Mouse (Mus musculus) forebrain, embryonic 14.5 days (tissue): Measurements from ENCODE around the gene Zfp106. TPM values are rescaled to one million over a fixed set of nuclear protein-coding genes. Genes with fewer than 3 reads are reported as not detected.

Experiments used
- ATAC-seq: fragments of 200-750 bp; cut with Nextera tagmentation; 2 replicates; pipeline ENCODE4 v1.8.0; 2017; ENCODE audit warnings: mild to moderate bottlenecking, moderate library complexity
- DNase-seq: peaks from one replicate; pipeline ENCODE4 v3.0.0-alpha.2; 2015; ENCODE audit warnings: low spot score
- H3K27ac ChIP-seq: fragments of 300-500 bp; sonication (generic); 2 replicates; pipeline ENCODE4 v1.5.1; 2014; ENCODE audit warnings: low read depth, mild to moderate bottlenecking, control low read depth, low read length, moderate library complexity
- H3K27me3 ChIP-seq: fragments of 300-500 bp; sonication (generic); replicated peaks from 2 replicates; pipeline ENCODE4 v1.6.1; 2014; ENCODE audit warnings: low read length, control low read depth, mixed read lengths; ENCODE audit not compliant: control insufficient read depth, insufficient read depth
- H3K36me3 ChIP-seq: fragments of 300-500 bp; sonication (generic); 2 replicates; pipeline ENCODE4 v1.6.1; 2014; ENCODE audit warnings: low read length, control low read depth; ENCODE audit not compliant: control insufficient read depth, insufficient read depth
- H3K4me1 ChIP-seq: fragments of 300-500 bp; sonication (generic); 2 replicates; pipeline ENCODE4 v1.6.1; 2014; ENCODE audit warnings: antibody characterized with exemption, low read length, control low read depth; ENCODE audit not compliant: control insufficient read depth, insufficient read depth
- H3K4me2 ChIP-seq: fragments of 300-500 bp; sonication (generic); 2 replicates; pipeline ENCODE4 v1.6.1; 2014; ENCODE audit warnings: mild to moderate bottlenecking, control low read depth, low read length
- H3K4me3 ChIP-seq: fragments of 300-500 bp; sonication (generic); 2 replicates; pipeline ENCODE4 v1.5.1; 2014; ENCODE audit warnings: low read depth, low read length, control low read depth
- H3K9ac ChIP-seq: fragments of 300-500 bp; sonication (generic); 2 replicates; pipeline ENCODE4 v1.6.1; 2014; ENCODE audit warnings: mild to moderate bottlenecking, low read length, control low read depth, moderate library complexity
- H3K9me3 ChIP-seq: fragments of 300-500 bp; sonication (generic); replicated peaks from 2 replicates; pipeline ENCODE4 v1.6.1; 2016; ENCODE audit warnings: low read length, control low read depth, mixed read lengths; ENCODE audit not compliant: control insufficient read depth
- WGBS: fragments of 180-500 bp; shearing (Covaris S2); extraction: QIAGEN DNeasy Blood & Tissue Kit; methylation state at CpG from one replicate; pipeline ENCODE4 v1.1.7; 2014; 5-methylcytosine and 5-hydroxymethylcytosine counted together
- polyA plus RNA-seq: library from polyadenylated mRNA; unstranded; fragments of >200 nt; fragmentation: Nextera tagmentation; extraction: Ambion mirVana; gene quantifications from 2 replicates; pipeline ENCODE4 v1.2.1, GENCODE M21; 2014

Gene Zfp106
- polyA plus RNA-seq = 42.1 and 50.2 TPM in 2 replicates

DNA sequence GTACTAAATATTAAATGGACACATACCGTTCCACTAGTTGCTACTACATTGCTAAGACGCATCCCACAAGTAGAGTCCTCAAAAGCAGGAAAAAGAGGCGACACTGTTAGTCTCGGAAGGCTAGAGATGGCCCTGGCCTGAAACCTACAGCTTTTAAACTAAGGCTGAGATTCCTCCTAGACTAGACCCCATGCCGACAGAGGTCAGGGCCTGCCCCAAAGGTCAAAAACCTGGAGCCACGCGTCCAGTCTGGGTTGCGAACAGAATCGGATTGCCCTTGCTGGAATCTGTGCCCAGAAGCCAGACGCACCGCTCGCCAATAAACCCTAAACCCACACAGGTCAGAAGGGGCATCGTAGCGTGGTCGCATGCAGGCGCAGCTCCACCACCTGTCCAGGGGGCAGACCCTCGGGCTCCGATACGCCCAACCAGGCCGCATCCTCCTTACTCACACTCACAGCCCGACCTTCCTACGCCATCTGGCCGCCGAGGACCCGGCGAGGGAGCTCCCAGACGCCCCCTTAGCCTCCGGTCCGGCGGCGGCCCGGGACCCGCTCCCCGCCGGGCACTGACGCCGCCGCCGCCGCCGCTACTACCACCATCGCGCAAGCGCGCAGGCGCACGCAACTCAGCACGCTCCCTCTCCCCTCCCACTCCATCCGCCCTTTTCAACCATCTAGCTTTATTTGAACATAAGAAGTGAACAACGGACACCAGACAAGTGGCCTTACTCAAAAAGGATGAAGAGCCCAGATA lies at the start of gene Zfp106:
Gene Zfp106 (minus strand): TSS at position 609 of the 756 bp plus-strand sequence.
- Histone ChIP-seq H3K4me2 (peak within 1 kb of the TSS; percentile 70), H3K27me3 (no peaks in the 10 kb centered on the region), H3K4me1 (peaks cover 8% of the 10 kb centered on the region; the same call in 1 of the 2 replicates), H3K9me3 (no peaks in the 10 kb centered on the region), H3K27ac (peak within 1 kb of the TSS; percentile 56), H3K36me3 (no peaks in the 10 kb centered on the region), H3K4me3 (peak within 1 kb of the TSS; percentile 88), H3K9ac (peak within 1 kb of the TSS; percentile 93)
- peak; percentile 95 for DNase-seq
- WGBS = under 1% methylated on average over 50 of the region's 50 CpGs
- ATAC-seq = peak; percentile 88

DNA sequence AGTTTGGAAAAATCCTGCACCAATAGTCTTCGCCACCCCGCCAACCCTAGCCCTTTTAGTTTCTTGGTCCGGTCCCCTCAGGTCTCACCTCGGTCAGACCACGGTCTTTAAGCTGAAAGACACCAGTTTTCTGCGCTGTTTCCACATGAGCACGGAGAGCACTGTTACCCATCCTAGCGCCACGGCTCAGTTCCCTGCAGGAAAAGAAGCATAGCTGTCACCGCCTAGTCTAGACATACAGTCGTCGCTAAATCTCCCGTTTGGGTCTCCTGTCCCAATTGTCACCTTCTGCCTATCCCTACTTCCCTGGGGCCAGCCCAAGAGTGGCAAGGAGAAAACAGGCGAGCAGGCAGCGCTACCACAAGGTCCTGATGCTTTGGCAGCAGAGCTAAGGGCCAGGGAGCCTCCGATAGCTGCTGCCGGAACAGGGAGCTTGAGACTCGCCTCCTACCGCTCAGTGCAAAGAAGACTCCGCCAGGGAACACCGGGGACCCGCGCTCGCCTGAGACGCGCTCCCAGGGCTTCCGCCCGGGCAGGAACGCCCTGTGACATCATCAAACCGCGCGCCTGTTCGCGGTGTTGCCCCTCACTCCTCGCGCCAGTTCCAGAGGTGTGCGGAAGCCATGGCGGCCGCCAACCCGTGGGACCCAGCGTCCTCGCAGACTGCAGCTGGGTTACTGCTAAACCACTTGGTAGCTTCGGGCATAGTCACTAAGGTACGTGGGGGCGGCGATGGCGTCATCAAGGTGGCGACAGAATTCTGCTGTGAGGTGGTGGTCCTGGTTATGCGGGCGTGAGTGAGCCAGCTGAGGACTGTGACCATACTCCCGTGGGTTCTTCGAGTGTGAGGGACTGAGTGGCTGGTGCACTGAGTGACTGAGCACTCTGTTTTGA lies 45.4 kb upstream of the Zfp106 start, which contains the start of the genes Haus2 and Lrrc57:
Gene Haus2 (plus strand): TSS at position 554 of the 894 bp plus-strand sequence.
Gene Lrrc57 (minus strand): TSS at position 691 of the 894 bp plus-strand sequence.
- H3K9me3 ChIP-seq = no peaks in the 10 kb centered on the region
- no peaks in the 10 kb centered on the region for H3K27me3 ChIP-seq
- DNase-seq (peak; percentile 93), ATAC-seq (peak; percentile 97)
- H3K9ac ChIP-seq = peak within 1 kb of the TSS; percentile 92
- peak within 1 kb of the TSS; percentile 71 for H3K4me3 ChIP-seq
- peaks cover 8% of the 10 kb centered on the region; the same call in 1 of the 2 replicates for H3K4me1 ChIP-seq
- WGBS = under 1% methylated on average over 52 of the region's 52 CpGs
- peak within 1 kb of the TSS; percentile 85 for H3K27ac ChIP-seq
- peak within 1 kb of the TSS; percentile 54 for H3K4me2 ChIP-seq
- peaks cover 22% of the 10 kb centered on the region for H3K36me3 ChIP-seq

GRCm38 (mm10) chr2:120606021-120606690 lies 42.5 kb upstream of the Zfp106 start:
- H3K27me3 ChIP-seq = no peaks in the 10 kb centered on the region
- peaks cover 8% of the 10 kb centered on the region; the same call in 1 of the 2 replicates for H3K4me1 ChIP-seq
- no peak overlapping the region for H3K9ac ChIP-seq
- DNase-seq (peak; percentile 25), ATAC-seq (no peak)
- no peaks in the 10 kb centered on the region for H3K9me3 ChIP-seq
- peaks cover 26% of the 10 kb centered on the region for H3K36me3 ChIP-seq
- H3K4me2 ChIP-seq = no peak overlapping the region
- H3K27ac ChIP-seq = no peak overlapping the region
- no peak overlapping the region for H3K4me3 ChIP-seq
- 88% methylated on average over 6 of the region's 6 CpGs for WGBS

- Histone ChIP-seq H3K4me3 (no peak overlapping the region), H3K27me3 (no peaks in the 10 kb centered on the region), H3K36me3 (peaks cover 61% of the 10 kb centered on the region), H3K9me3 (no peaks in the 10 kb centered on the region), H3K9ac (no peak overlapping the region), H3K4me1 (no peaks in the 10 kb centered on the region), H3K4me2 (no peak overlapping the region), H3K27ac (no peak overlapping the region)
- ATAC-seq (no peak), DNase-seq (no peak)
- WGBS = 85% methylated on average over 4 of the region's 4 CpGs
Measured at GRCm38 (mm10) chr2:120599506-120599905, 35.9 kb upstream of the Zfp106 start.

- H3K27ac ChIP-seq = no peak overlapping the region
- ATAC-seq (no peak), DNase-seq (no peak)
- no peak overlapping the region for H3K4me2 ChIP-seq
- H3K4me1 ChIP-seq = no peaks in the 10 kb centered on the region
- 90% methylated on average over 2 of the region's 2 CpGs for WGBS
- H3K4me3 ChIP-seq = no peak overlapping the region
- peaks cover 61% of the 10 kb centered on the region for H3K36me3 ChIP-seq
- H3K27me3 ChIP-seq = no peaks in the 10 kb centered on the region
- no peaks in the 10 kb centered on the region for H3K9me3 ChIP-seq
- H3K9ac ChIP-seq = no peak overlapping the region
Measured at GRCm38 (mm10) chr2:120597734-120598133, 34.1 kb upstream of the Zfp106 start.

DNA sequence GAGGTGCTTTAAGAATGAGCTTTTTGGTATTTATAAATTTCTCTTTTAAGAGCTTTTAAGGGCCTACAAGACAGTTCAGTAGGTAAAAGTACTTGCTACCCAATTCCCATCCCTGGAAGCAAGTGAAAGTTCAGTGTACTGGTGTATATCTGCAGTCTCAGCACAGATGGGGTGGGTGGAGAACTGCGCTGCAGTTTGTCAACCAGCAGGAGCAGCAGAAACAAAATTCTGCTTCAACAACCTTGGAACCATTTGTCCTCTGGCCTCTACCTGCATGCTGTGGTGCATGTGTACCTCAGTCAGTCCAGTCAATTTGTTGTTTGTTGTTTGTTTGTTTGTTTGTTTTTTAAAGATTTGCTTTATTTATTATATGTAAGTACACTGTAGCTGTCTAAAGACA lies 28.6 kb upstream of the Zfp106 start:
- DNase-seq = no peak
- ATAC-seq = no peak
- H3K27ac ChIP-seq = no peak overlapping the region
- no peaks in the 10 kb centered on the region for H3K4me1 ChIP-seq
- peaks cover 37% of the 10 kb centered on the region for H3K36me3 ChIP-seq
- no peak overlapping the region for H3K4me2 ChIP-seq
- no peaks in the 10 kb centered on the region for H3K9me3 ChIP-seq
- H3K9ac ChIP-seq = no peak overlapping the region
- H3K4me3 ChIP-seq = no peak overlapping the region
- H3K27me3 ChIP-seq = no peaks in the 10 kb centered on the region
- 97% methylated on average over 1 of the region's 1 CpGs for WGBS

GRCm38 (mm10) chr2:120589759-120590158 lies 26.1 kb upstream of the Zfp106 start:
- Histone ChIP-seq H3K4me3 (no peak overlapping the region), H3K27me3 (no peaks in the 10 kb centered on the region), H3K4me1 (no peaks in the 10 kb centered on the region), H3K9ac (no peak overlapping the region), H3K36me3 (peaks cover 30% of the 10 kb centered on the region), H3K9me3 (no peaks in the 10 kb centered on the region), H3K4me2 (no peak overlapping the region), H3K27ac (no peak overlapping the region)
- no peak for ATAC-seq
- DNase-seq = no peak
- WGBS = 85% methylated on average over 5 of the region's 5 CpGs

- Histone ChIP-seq H3K27me3 (no peaks in the 10 kb centered on the region), H3K4me2 (no peak overlapping the region), H3K9ac (no peak overlapping the region), H3K36me3 (no peaks in the 10 kb centered on the region), H3K4me1 (no peaks in the 10 kb centered on the region), H3K27ac (no peak overlapping the region), H3K9me3 (no peaks in the 10 kb centered on the region), H3K4me3 (no peak overlapping the region)
- WGBS = 79% methylated on average over 5 of the region's 5 CpGs
- ATAC-seq (no peak), DNase-seq (no peak)
Measured at GRCm38 (mm10) chr2:120578286-120578685, 14.6 kb upstream of the Zfp106 start.
